Mouse (Mus musculus) Muller cell, postnatal 12 days (primary cell): ENCODE measurements at regions not wholly inside any gene's neighbourhood (a gene's known extent, or its start where the extent isn't known, plus 50 kb on each side); places are given as distances from the start of the nearest gene placed in this dataset.
"Not testable (repeated sequence)": the region's sequence is repeated elsewhere in the genome, so short reads cannot be mapped to it uniquely, and the experiment has no call there.

Experiments
- DNase-seq: peaks from one replicate; pipeline ENCODE4 v3.0.0-alpha.2; 2015; ENCODE audit errors: inconsistent ontology term

DNA sequence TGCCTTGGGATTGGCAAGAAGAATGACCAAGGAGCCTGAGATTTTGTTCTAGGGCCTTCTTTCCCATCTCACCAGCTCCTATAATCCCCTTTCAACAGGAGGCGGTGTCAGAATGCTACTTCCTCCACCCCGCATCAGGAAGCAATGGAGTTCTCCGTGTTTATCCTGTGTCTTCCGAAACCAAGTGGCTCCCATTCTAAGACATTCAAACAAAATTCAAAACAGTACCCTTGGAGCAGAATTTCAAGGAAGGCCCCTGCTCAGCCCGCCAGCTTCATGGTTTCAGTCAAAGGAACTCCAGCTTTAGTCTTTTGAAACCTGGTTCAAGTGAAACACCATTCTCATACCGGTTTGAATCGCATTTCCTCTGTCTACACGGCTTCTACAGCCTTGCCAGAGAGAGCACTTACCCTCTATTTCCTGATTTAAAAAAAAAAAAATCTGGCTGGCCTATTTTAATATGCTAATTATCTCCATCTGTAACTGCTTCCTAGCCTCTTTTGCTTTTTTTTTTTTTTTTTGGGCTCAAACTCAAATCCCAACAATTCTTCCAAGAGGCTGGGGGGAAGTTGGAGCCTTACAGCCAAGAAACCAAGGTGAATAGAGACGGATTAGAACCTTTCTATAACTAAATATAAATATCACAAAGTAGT, 167.7 kb upstream of the Fam3c start:
- no peak for DNase-seq

DNA sequence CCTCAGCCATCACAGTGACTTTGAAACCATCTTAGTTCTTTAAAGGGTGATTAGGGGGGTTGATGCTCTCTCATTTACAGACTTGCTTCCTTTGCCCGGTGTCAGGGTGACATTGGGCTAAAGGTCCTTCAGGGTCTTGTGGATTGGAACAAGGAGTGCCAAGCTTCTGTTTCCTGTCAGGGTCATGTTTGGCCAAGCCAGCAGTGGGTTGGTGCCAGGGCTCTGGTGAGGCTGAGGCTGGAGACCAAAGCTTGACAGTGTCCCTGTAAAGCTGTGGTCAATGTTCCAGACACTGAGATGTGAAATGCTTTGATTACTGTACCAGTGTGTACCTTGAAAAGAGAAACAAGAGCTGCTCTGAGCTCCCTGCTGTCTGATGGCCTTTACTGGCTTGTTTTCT, 150.8 kb upstream of the Fam3c start:
- DNase-seq = no peak

- DNase-seq = no peak
Observed at GRCm38 (mm10) chr6:22497306-22497705, 141.3 kb upstream of the Fam3c start.

DNA sequence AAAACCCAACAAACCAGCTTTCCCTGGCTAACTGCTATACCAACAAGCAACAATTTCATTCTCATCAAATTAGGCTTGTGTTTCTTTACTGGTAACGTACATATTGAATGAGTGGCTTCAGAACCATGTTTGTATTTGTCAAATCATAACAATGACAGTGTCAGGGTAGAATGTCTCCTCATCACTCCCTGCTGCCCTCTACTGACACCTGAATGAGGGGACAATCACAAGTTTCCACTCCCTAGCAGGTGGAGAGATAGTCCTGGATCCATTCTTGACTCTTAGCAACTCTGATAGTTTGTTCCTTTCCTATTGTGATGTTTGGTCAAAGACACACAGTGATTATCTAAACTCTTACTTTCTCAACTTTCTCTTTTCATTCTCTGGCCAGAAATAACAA, 140.4 kb upstream of the Fam3c start:
- DNase-seq = no peak

- DNase-seq = peak; percentile 81
Observed at GRCm38 (mm10) chr6:22493632-22494260, 137.7 kb upstream of the Fam3c start.

DNA sequence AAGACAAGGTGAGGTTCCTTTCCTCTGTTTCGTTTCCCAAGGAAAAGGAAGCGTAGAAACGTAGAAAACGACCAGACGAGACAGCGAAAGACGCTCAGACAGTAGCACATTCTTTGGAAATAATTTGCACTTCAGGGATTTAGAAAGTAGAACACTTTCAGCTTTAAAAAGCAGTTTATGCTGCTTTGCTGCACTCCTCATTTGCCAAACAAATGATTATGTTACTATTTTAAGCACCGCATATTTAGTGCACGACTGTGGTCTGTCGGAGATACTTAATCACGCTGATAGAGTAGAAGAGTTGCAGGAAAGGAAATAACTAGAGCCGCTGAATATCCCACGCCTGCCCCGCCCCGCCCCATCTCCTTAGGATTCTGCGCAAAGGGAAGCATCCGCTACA, 136.9 kb upstream of the Fam3c start:
- DNase-seq = no peak

GRCm38 (mm10) chr6:22490762-22491161, 134.7 kb upstream of the Fam3c start:
- DNase-seq = peak; percentile 14

GRCm38 (mm10) chr6:22487467-22487866, 131.4 kb upstream of the Fam3c start:
- DNase-seq = no peak

DNA sequence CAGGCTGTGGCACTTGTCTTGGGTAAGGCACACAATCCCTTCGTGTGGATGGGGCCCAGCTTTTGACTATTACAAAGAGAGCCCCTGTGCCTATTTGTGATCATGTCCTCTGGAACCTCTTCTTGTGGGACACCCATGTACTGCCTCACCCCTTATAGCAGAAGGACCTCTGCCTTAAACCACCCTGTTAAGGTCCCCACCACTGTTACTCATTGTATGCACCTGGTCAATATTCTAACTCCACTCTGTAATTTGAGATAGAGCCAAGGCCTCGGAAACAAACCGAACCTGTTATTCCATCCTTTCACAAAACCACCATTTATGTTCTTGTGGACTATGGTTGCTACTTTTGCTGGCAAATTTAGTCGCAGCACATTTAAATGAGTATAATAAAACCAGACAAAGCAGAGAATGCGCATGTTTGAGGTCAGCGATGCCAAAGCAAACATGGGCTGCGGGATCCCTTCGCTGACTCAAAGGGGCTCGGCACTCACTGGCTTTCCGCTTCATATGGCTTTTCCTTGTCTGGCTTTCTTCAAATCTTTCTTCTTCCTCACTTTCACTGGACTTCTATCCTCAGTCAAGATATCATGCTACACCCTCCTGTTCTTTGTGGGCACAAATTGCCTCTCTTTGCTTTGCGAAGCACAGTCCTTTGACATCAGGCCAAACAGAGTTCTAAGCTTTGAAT, 129.9 kb upstream of the Fam3c start:
- no peak for DNase-seq

- not testable (repeated sequence) for DNase-seq
Observed at GRCm38 (mm10) chr6:22482257-22482656, 126.2 kb upstream of the Fam3c start.

DNA sequence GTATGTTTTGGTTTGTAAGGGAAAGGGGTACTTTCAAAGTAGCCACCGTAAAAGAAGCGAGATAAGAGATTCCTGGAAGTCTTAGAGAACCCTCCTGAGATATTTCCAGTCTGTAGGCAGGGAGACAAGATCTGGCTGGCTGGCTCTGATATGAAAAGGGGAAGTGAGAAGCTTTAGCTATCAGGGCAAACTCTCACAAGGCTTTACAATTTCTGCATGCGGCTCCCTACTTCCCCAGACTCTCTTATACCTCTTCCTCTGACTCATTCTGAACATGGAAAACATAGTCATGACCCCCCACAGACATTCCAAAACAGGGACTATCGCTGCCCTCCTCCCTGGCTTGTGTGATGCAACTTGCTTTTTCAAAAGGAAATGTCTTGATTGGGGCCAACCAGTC, 118.6 kb upstream of the Fam3c start:
- no peak for DNase-seq

DNA sequence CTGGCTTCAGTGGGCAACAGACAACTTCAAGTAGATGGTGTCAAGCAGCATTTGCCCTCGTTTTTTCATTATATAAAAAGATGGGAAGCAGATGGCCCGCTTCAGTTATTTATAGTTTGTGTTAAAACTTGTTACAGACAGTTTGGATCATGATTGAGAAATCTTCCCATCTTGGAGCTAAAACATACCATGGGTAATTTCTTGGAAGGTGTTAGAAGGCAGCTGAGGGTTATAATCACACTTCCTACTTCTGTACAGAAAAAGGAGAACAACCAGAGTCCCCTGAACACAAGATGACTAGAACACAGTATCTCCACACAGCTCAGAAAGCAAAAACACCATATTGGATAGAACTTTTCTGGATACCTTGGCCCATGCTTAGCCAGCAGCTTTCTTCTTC, 118.0 kb upstream of the Fam3c start:
- no peak for DNase-seq

GRCm38 (mm10) chr6:22472400-22472799, 116.4 kb upstream of the Fam3c start:
- not testable (repeated sequence) for DNase-seq

- DNase-seq = no peak
Observed at GRCm38 (mm10) chr6:22467334-22467993, 111.4 kb upstream of the Fam3c start.

GRCm38 (mm10) chr6:22465926-22466325, 109.9 kb upstream of the Fam3c start:
- no peak for DNase-seq

DNA sequence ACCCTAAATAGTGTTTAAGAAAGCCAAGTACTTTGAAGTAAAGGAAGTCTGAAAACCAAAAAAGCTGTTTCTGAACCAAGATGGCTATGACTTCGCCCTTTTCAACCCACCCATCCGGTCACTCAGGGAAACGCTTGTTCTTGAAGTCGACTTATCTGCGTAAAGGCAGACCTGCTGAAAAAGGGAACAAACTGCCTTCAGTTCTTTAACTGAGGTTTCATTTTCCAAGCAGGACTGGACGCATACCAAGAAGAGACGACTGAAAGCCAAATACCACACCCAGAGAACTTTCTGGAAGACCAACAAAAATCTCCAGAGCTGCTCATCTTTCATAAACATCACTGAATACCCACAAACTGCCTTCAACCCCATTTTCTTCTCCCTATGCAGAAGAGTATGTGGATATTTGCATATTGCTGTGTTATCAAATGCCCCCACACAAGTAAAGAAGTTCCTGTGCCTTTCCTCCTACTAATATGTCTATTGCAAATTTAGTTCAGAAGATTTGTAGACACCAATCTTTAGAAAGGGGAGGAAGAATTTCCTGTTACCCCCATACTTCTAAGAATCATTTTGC, 103.5 kb upstream of the Fam3c start:
- no peak for DNase-seq

DNA sequence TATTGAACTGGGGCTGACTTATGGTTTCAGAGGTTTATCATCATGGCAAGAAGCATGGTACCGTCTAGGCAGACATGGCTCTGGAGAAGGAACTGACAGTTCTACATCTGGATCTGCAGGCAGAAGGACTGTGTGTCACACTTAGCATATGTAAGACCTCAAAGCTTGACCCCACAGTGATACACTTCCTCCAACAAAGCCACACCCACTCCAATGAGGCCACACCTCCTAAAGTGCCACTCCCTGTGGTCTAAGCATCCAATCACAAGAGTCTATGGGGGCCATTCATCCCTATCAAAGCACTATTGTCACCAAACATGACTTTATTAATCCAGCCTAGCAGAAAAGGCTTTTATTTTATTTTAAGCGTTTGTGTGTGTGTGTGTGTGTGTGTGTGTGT, 96.2 kb upstream of the Fam3c start:
- no peak for DNase-seq

GRCm38 (mm10) chr6:22450501-22450900, 94.5 kb upstream of the Fam3c start:
- DNase-seq = no peak

- no peak for DNase-seq
Observed at GRCm38 (mm10) chr6:22448906-22449305, 92.9 kb upstream of the Fam3c start.

- DNase-seq = no peak
Observed at GRCm38 (mm10) chr6:22447636-22448035, 91.6 kb upstream of the Fam3c start.

GRCm38 (mm10) chr6:22446621-22447310, 90.7 kb upstream of the Fam3c start:
- DNase-seq = no peak

DNA sequence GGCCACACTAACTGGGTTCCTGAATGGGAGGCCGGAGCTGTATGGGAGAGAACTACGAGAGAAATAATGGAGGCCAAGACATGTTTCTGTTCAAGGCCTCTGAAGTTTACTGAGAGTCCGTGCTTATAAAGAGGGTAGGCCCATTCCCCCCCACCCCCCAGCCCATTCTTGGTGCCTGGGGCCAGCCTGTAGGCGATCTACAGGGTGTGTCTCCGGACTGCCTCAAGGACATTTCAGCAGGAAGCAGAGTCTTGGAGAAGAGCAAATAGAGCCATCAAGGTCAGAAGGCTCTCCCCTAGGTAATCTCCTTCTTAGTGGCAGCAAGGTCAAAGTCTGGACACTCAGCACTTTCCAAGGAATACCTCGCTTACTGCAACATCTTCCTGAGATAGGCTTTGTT, 88.8 kb upstream of the Fam3c start:
- DNase-seq = not testable (repeated sequence)
